Mouse (Mus musculus) limb, embryonic 15.5 days (tissue): ENCODE measurements around the gene Fam49a. TPM values are rescaled to one million over a fixed set of nuclear protein-coding genes. Genes with fewer than 3 reads are reported as not detected.

Experiments used
- ATAC-seq: fragments of 200-750 bp; cut with Nextera tagmentation; 2 replicates; pipeline ENCODE4 v1.8.0; 2017; ENCODE audit warnings: low read depth, moderate TSS enrichment; ENCODE audit not compliant: insufficient number of reproducible peaks, low FRiP score, low TSS enrichment
- H3K27ac ChIP-seq: fragments of 300-500 bp; sonication (generic); 2 replicates; pipeline ENCODE4 v1.5.1; 2015; ENCODE audit warnings: moderate library complexity, mild to moderate bottlenecking, inconsistent platforms
- H3K27me3 ChIP-seq: fragments of 300-500 bp; sonication (generic); 2 replicates; pipeline ENCODE4 v1.6.1; 2015; ENCODE audit warnings: inconsistent platforms
- H3K36me3 ChIP-seq: fragments of 300-500 bp; sonication (generic); 2 replicates; pipeline ENCODE4 v1.6.1; 2015; ENCODE audit warnings: inconsistent platforms
- H3K4me1 ChIP-seq: fragments of 300-500 bp; sonication (generic); 2 replicates; pipeline ENCODE4 v1.6.1; 2015; ENCODE audit warnings: inconsistent platforms
- H3K4me2 ChIP-seq: fragments of 300-500 bp; sonication (generic); 2 replicates; pipeline ENCODE4 v1.6.1; 2015; ENCODE audit warnings: mild to moderate bottlenecking, inconsistent platforms
- H3K4me3 ChIP-seq: fragments of 300-500 bp; sonication (generic); 2 replicates; pipeline ENCODE4 v1.5.1; 2015; ENCODE audit warnings: mild to moderate bottlenecking, inconsistent platforms
- H3K9ac ChIP-seq: fragments of 300-500 bp; sonication (generic); 2 replicates; pipeline ENCODE4 v1.6.1; 2015; ENCODE audit warnings: inconsistent platforms
- H3K9me3 ChIP-seq: fragments of 300-500 bp; sonication (generic); 2 replicates; pipeline ENCODE4 v1.6.1; 2016; ENCODE audit warnings: inconsistent platforms
- WGBS: fragments of 180-500 bp; shearing (Covaris S2); methylation state at CpG from one replicate; pipeline ENCODE4 v1.1.7; 2015; 5-methylcytosine and 5-hydroxymethylcytosine counted together
- polyA plus RNA-seq: library from polyadenylated mRNA; unstranded; fragments of >200 nt; fragmentation: Nextera tagmentation; extraction: Ambion mirVana; gene quantifications from 2 replicates; pipeline ENCODE4 v1.2.1, GENCODE M21; 2015

The Fam49a gene
- polyA plus RNA-seq, 1 experiment from 2014 or later = 9.8 TPM

GRCm38 (mm10) chr12:12427285-12427684 is 165.3 kb downstream of the Fam49a start:
- Histone ChIP-seq H3K27ac (no peak overlapping the region), H3K4me3 (no peak overlapping the region), H3K4me1 (no peaks in the 10 kb centered on the region), H3K9ac (no peak overlapping the region), H3K9me3 (no peaks in the 10 kb centered on the region), H3K36me3 (no peaks in the 10 kb centered on the region), H3K4me2 (no peak overlapping the region), H3K27me3 (0 out of 2 replicates have a peak, but pooled peaks cover 2% of the 10 kb centered on the region)
- 86% methylated on average over 1 of the region's 1 CpGs for WGBS
- no peak for ATAC-seq

- Histone ChIP-seq H3K27ac (no peak overlapping the region), H3K4me2 (no peak overlapping the region), H3K9ac (no peak overlapping the region), H3K4me3 (no peak overlapping the region), H3K27me3 (no peaks in the 10 kb centered on the region), H3K9me3 (no peaks in the 10 kb centered on the region), H3K36me3 (no peaks in the 10 kb centered on the region), H3K4me1 (no peaks in the 10 kb centered on the region)
- ATAC-seq = no peak
- 82% methylated on average over 7 of the region's 7 CpGs for WGBS
These were observed 166.9 kb downstream of the Fam49a start for GRCm38 (mm10) chr12:12428886-12429285.
